Mouse (Mus musculus) forebrain, embryonic 10.5 days (tissue): ENCODE results near the gene Galm. TPM values are rescaled to one million over a fixed set of nuclear protein-coding genes. Genes with fewer than 3 reads are reported as not detected.
"Not testable (repeated sequence)": the region's sequence is repeated elsewhere in the genome, so short reads cannot be mapped to it uniquely, and the experiment has no call there.

Source experiments
- DNase-seq: peaks from one replicate; pipeline ENCODE4 v3.0.0-alpha.2; 2017; ENCODE audit warnings: low spot score; ENCODE audit errors: extremely low spot score
- H3K27ac ChIP-seq: fragments of 300-500 bp; sonication (generic); 2 replicates; pipeline ENCODE4 v1.5.1; 2016; ENCODE audit warnings: mild to moderate bottlenecking
- H3K27me3 ChIP-seq: fragments of 300-500 bp; sonication (generic); 2 replicates; pipeline ENCODE4 v1.6.1; 2016; ENCODE audit warnings: mild to moderate bottlenecking; ENCODE audit not compliant: poor library complexity, severe bottlenecking
- H3K36me3 ChIP-seq: fragments of 300-500 bp; sonication (generic); replicated peaks from 2 replicates; pipeline ENCODE4 v1.6.1; 2016; ENCODE audit warnings: mild to moderate bottlenecking, moderate library complexity
- H3K4me1 ChIP-seq: fragments of 300-500 bp; sonication (generic); 2 replicates; pipeline ENCODE4 v1.6.1; 2016
- H3K4me3 ChIP-seq: fragments of 300-500 bp; sonication (generic); 2 replicates; pipeline ENCODE4 v1.5.1; 2016; ENCODE audit warnings: mild to moderate bottlenecking, moderate library complexity
- H3K9me3 ChIP-seq: fragments of 300-500 bp; sonication (generic); 2 replicates; pipeline ENCODE4 v1.6.1; 2016; ENCODE audit warnings: mild to moderate bottlenecking, moderate library complexity
- WGBS: fragments of 180-500 bp; shearing (Covaris S2); methylation state at CpG from one replicate; pipeline ENCODE4 v1.1.7; 2016; 5-methylcytosine and 5-hydroxymethylcytosine counted together
- polyA plus RNA-seq: library from polyadenylated mRNA; unstranded; fragments of >200 nt; fragmentation: Nextera tagmentation; extraction: Ambion mirVana; gene quantifications from 2 replicates; pipeline ENCODE4 v1.2.1, GENCODE M21; 2016

Galm gene
- polyA plus RNA-seq, 1 experiment from 2014 or later = 15.5 TPM

- Histone ChIP-seq H3K9me3 (no peaks in the 10 kb centered on the region), H3K4me3 (no peak overlapping the region), H3K36me3 (no peaks in the 10 kb centered on the region), H3K27me3 (no peaks in the 10 kb centered on the region), H3K4me1 (peaks cover 26% of the 10 kb centered on the region), H3K27ac (no peak overlapping the region)
- WGBS = 87% methylated on average over 5 of the region's 5 CpGs
- DNase-seq = no peak
Observed at GRCm38 (mm10) chr17:80172761-80173160, 45.5 kb downstream of the Galm start.

- Histone ChIP-seq H3K27me3 (no peaks in the 10 kb centered on the region), H3K36me3 (no peaks in the 10 kb centered on the region), H3K4me1 (peaks cover 17% of the 10 kb centered on the region), H3K4me3 (no peak overlapping the region), H3K27ac (no peak overlapping the region), H3K9me3 (no peaks in the 10 kb centered on the region)
- DNase-seq = no peak
- WGBS = 87% methylated on average over 2 of the region's 2 CpGs
Observed at GRCm38 (mm10) chr17:80173708-80174107, 46.4 kb downstream of the Galm start.

GRCm38 (mm10) chr17:80174146-80174545, 46.9 kb downstream of the Galm start:
- no peak overlapping the region for H3K27ac ChIP-seq
- H3K4me1 ChIP-seq = peaks cover 13% of the 10 kb centered on the region
- H3K9me3 ChIP-seq = no peaks in the 10 kb centered on the region
- no peak for DNase-seq
- 91% methylated on average over 3 of the region's 3 CpGs for WGBS
- no peaks in the 10 kb centered on the region for H3K27me3 ChIP-seq
- H3K4me3 ChIP-seq = no peak overlapping the region
- no peaks in the 10 kb centered on the region for H3K36me3 ChIP-seq

- WGBS = 83% methylated on average over 19 of the region's 19 CpGs
- no peaks in the 10 kb centered on the region for H3K27me3 ChIP-seq
- no peak overlapping the region for H3K27ac ChIP-seq
- peaks cover 10% of the 10 kb centered on the region for H3K4me1 ChIP-seq
- H3K4me3 ChIP-seq = no peak overlapping the region
- H3K36me3 ChIP-seq = no peaks in the 10 kb centered on the region
- DNase-seq = no peak
- H3K9me3 ChIP-seq = no peaks in the 10 kb centered on the region
Observed at GRCm38 (mm10) chr17:80174699-80175385, 47.6 kb downstream of the Galm start.

- no peaks in the 10 kb centered on the region for H3K27me3 ChIP-seq
- H3K4me3 ChIP-seq = no peak overlapping the region
- H3K4me1 ChIP-seq = peaks cover 10% of the 10 kb centered on the region
- H3K36me3 ChIP-seq = no peaks in the 10 kb centered on the region
- WGBS = 86% methylated on average over 4 of the region's 4 CpGs
- no peak for DNase-seq
- H3K9me3 ChIP-seq = no peaks in the 10 kb centered on the region
- H3K27ac ChIP-seq = no peak overlapping the region
Observed at GRCm38 (mm10) chr17:80175386-80175739, 48.1 kb downstream of the Galm start.

- Histone ChIP-seq H3K27me3 (no peaks in the 10 kb centered on the region), H3K4me3 (no peak overlapping the region), H3K9me3 (no peaks in the 10 kb centered on the region), H3K27ac (no peak overlapping the region), H3K36me3 (no peaks in the 10 kb centered on the region), H3K4me1 (peaks cover 10% of the 10 kb centered on the region)
- WGBS = 96% methylated on average over 3 of the region's 3 CpGs
- no peak for DNase-seq
Observed at GRCm38 (mm10) chr17:80175966-80176365, 48.7 kb downstream of the Galm start.

- not testable (repeated sequence) for H3K9me3 ChIP-seq, H3K4me3 ChIP-seq, H3K27ac ChIP-seq, H3K36me3 ChIP-seq, DNase-seq, H3K27me3 ChIP-seq
- H3K4me1 ChIP-seq = peaks cover 10% of the 10 kb centered on the region
- 92% methylated on average over 3 of the region's 3 CpGs for WGBS
Observed at GRCm38 (mm10) chr17:80178846-80179245, 51.6 kb downstream of the Galm start.

GRCm38 (mm10) chr17:80179959-80180358, 52.7 kb downstream of the Galm start:
- H3K36me3 ChIP-seq = no peaks in the 10 kb centered on the region
- H3K4me3 ChIP-seq = no peak overlapping the region
- under 1% methylated on average over 6 of the region's 6 CpGs for WGBS
- peak; percentile 62 for DNase-seq
- no peaks in the 10 kb centered on the region for H3K9me3 ChIP-seq
- no peak overlapping the region for H3K27ac ChIP-seq
- H3K4me1 ChIP-seq = peaks cover 4% of the 10 kb centered on the region
- no peaks in the 10 kb centered on the region for H3K27me3 ChIP-seq

- no peak for DNase-seq
- Histone ChIP-seq H3K27ac (no peak overlapping the region), H3K27me3 (no peaks in the 10 kb centered on the region), H3K9me3 (no peaks in the 10 kb centered on the region), H3K4me3 (no peak overlapping the region), H3K36me3 (no peaks in the 10 kb centered on the region), H3K4me1 (no peaks in the 10 kb centered on the region)
Observed at GRCm38 (mm10) chr17:80180468-80180867, 53.2 kb downstream of the Galm start.

- Histone ChIP-seq H3K9me3 (no peaks in the 10 kb centered on the region), H3K4me1 (no peaks in the 10 kb centered on the region), H3K27ac (no peak overlapping the region), H3K36me3 (no peaks in the 10 kb centered on the region), H3K27me3 (no peaks in the 10 kb centered on the region), H3K4me3 (no peak overlapping the region)
- 89% methylated on average over 10 of the region's 10 CpGs for WGBS
- no peak for DNase-seq
Observed at GRCm38 (mm10) chr17:80183615-80184014, 56.3 kb downstream of the Galm start.

GRCm38 (mm10) chr17:80193075-80193474, 65.8 kb downstream of the Galm start:
- Histone ChIP-seq H3K27ac (no peak overlapping the region), H3K9me3 (no peaks in the 10 kb centered on the region), H3K27me3 (no peaks in the 10 kb centered on the region), H3K4me1 (peaks cover 7% of the 10 kb centered on the region; the same call in 1 of the 2 replicates), H3K36me3 (peaks cover 42% of the 10 kb centered on the region), H3K4me3 (no peak overlapping the region)
- 72% methylated on average over 5 of the region's 5 CpGs for WGBS
- DNase-seq = no peak

- H3K36me3 ChIP-seq = peaks cover 99% of the 10 kb centered on the region
- DNase-seq = no peak
- no peak overlapping the region for H3K27ac ChIP-seq
- no peaks in the 10 kb centered on the region for H3K4me1 ChIP-seq
- H3K27me3 ChIP-seq = no peaks in the 10 kb centered on the region
- 86% methylated on average over 3 of the region's 3 CpGs for WGBS
- H3K4me3 ChIP-seq = no peak overlapping the region
- no peaks in the 10 kb centered on the region for H3K9me3 ChIP-seq
Observed at GRCm38 (mm10) chr17:80199160-80199778, 72.0 kb downstream of the Galm start.

- no peaks in the 10 kb centered on the region for H3K27me3 ChIP-seq
- 39% methylated on average over 5 of the region's 5 CpGs for WGBS
- H3K27ac ChIP-seq = peak overlapping the region; percentile 98
- peaks cover 52% of the 10 kb centered on the region for H3K36me3 ChIP-seq
- H3K4me3 ChIP-seq = peak overlapping the region; percentile 97
- H3K4me1 ChIP-seq = peaks cover 18% of the 10 kb centered on the region
- no peaks in the 10 kb centered on the region for H3K9me3 ChIP-seq
- no peak for DNase-seq
Observed at GRCm38 (mm10) chr17:80205657-80206056, 78.4 kb downstream of the Galm start.
